Mouse (Mus musculus) kidney, postnatal 25 days (tissue): Measurements from ENCODE around the gene Fry.
A peak's percentile ranks its signal among the peaks of the same experiment; 100 is the strongest.

Experiments
- DNase-seq, 2 experiments: peaks; one replicate each; pipeline ENCODE4 v3.0.0; 2021; ENCODE audit warnings: mixed read lengths in 2 of 2

Fry gene

GRCm38 (mm10) chr5:150118455-150119241, at the start of gene Fry:
Gene Fry (plus strand): TSS chr5:150118645.
- DNase-seq: peak; percentile 88 to 94

GRCm38 (mm10) chr5:150070086-150070485, 48.4 kb upstream of the Fry start:
- peak in 1 of 2 experiments; percentile 23 for DNase-seq

DNA sequence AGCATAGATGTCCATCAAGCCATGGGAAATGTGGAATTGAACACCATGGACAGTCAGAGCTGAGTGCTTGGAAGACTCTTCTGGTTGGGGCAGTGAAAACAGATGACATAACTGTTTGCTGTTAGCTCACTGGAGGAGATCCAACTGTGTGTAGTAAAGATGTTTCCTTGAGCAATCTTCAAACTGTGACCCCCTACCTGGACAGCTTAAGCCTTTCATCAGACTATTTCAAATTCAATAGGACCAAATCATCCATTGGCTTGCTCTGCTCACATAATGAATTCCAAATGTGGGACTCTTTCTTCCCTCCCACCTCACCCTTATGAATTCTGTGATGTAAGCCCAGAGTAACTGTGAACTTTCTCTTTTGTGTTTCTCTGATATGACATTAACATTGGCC, 46.7 kb upstream of the Fry start:
- no peak for DNase-seq

DNA sequence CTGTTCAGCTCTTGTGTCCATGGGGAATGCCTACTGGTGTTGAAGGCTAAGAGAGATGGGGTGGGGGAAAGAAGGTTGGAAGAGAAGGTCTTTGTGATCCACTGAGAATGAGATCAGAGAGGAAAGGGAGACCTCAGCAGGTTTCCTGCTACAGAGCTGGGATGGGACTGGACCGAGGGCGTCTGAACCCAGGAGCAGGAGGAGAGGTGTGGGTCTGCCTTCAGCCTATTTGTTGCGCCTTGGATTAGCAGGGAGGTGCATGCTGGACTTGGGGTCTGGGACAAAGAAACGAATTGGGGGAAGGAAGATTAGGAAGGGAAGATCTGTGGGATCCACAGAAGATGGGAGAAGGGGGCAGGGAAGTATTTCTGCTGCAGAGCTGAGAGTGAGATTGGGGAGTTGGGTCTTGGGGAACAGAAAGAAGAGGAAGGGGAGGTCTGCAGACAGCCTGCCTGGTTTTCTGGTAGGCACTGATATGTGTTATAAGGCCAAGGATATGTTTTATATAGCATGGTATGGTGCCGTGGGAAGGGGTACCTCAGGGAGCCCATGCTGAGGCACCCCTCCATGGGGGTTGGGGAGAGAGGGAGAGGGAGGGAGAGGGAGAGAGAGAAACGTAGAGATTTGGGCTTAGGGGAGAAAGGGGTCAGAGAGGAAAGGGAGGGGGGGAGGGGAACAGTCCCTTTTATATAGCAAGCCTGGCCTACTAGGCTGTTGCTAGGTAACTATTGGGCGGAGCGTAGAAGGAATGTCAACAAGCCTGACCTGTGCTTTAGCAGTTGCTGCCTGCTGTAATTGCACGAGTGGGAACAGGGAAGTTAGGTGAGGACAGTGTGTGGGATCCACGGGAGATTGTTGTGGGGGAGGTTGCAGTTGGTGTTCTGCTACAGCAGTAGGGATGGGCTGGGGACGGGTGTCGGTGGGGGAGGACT, 38.3 kb upstream of the Fry start:
- no peak for DNase-seq

DNA sequence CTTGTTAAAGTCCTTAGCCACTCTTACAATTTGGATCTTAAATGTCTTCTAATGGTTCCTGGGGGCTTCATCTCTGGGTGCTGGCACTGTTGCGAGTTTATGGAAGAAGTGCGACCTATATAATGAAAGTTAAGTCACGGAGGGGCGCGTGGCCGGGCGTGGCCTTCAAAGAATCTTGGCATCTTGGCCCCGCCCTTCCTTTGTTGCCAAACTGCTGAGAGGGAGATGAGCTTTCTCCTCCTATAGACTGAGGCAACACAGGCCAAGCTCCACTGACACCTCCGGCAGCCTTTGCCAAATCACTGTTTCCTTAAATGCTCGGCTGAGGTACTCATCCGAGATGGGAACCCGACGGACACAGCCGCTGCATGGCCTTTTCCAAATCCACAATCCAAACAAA, 35.7 kb upstream of the Fry start:
- DNase-seq: peak in 1 of 2 experiments; percentile 28

- DNase-seq: peak in 1 of 2 experiments; percentile 44
Measured at GRCm38 (mm10) chr5:150083190-150083589, 35.3 kb upstream of the Fry start.

DNA sequence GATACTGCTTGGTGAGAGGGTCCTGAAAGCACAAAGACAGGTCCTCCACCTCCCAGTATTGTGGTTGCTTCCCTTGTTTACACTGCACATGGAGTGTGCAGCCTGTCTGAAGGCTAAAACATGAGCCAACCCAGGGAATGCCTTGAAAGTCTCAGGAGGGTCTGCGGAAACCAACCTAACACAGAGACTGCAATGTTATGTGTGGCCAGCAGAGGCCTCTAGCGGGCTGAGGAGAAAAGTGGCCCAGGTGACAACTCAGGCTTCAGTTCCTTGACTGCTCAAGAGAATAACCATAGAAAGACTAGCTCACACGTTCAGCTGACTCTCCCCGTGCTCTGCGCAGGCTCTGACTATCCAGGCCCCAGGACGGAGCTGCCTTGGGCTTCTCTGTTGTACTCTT, 20.8 kb upstream of the Fry start:
- peak in 1 of 2 experiments; percentile 50 for DNase-seq

DNA sequence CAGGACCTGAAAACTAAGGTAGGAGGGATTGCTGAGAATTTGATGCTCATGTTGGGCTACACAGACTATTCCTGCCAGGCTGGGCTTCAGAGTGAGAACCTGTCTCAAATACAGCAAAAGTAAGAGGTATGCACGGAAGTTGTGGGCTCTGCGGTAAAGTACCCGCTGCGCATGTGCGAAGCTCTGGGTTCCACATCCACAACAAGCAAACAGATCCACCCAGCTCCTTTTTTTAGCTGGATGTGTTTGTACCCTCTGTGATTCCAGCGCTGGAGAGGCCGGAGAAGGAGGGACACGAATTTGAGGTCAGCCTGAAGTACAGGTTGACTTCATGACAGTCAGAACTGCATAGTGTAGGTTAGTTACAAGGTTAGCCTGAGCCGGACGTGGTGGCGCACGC, 19.7 kb upstream of the Fry start:
- no peak for DNase-seq

- DNase-seq: no peak
Measured at GRCm38 (mm10) chr5:150101789-150102188, 16.7 kb upstream of the Fry start.

- no peak for DNase-seq
Measured at GRCm38 (mm10) chr5:150106358-150106757, 12.1 kb upstream of the Fry start.

GRCm38 (mm10) chr5:150111236-150111635, 7.2 kb upstream of the Fry start:
- DNase-seq: no peak

- peak in 1 of 2 experiments; percentile 14 for DNase-seq
Measured at GRCm38 (mm10) chr5:150114007-150114406, 4.4 kb upstream of the Fry start.

GRCm38 (mm10) chr5:150114778-150115177, 3.7 kb upstream of the Fry start:
- DNase-seq: no peak

- no peak for DNase-seq
Measured at GRCm38 (mm10) chr5:150115271-150116092, 3.0 kb upstream of the Fry start.

- DNase-seq: no peak
Measured at GRCm38 (mm10) chr5:150116216-150116905, 2.1 kb upstream of the Fry start.

DNA sequence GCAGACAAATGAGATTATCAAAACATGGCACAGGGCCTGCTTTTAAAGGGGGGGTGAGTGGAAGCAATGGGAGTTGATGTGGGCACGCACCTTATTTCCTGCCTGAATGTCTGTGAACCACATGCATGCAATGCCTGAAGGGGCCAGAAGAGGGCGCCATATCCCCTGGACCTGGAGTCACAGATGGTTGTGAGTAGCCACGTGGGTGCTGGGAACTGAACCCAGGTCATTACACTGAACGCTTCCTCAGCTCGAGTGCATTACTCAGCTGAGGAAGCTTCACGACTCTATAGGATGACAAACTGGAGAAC, 1.6 kb upstream of the Fry start:
- DNase-seq: peak in 1 of 2 experiments; percentile 7

- no peak for DNase-seq
Measured at GRCm38 (mm10) chr5:150118124-150118454, 356 bp upstream of the Fry start.

DNA sequence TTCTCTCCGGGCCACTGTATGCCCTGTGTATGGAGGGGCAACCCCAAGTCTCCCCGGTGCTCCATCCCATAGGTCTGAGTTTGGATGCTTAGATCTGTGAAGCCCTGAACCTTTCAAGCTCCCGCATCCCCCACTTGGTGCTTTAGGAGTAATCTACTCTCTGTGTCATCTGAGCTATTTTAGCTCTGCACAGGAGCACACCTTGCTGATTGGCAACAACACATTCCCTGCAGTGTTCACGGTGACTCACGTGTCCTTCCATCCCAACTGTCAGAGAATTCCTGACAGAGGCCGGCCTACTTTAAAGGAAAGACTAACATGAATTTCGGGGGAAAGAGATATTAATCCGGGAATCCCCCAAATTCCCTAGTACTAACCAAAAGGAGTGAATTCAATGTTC, 2.2 kb downstream of the Fry start:
- no peak for DNase-seq

GRCm38 (mm10) chr5:150122095-150122494, 3.6 kb downstream of the Fry start:
- no peak for DNase-seq

GRCm38 (mm10) chr5:150122571-150122970, 4.1 kb downstream of the Fry start:
- DNase-seq: no peak

- no peak for DNase-seq
Measured at GRCm38 (mm10) chr5:150125920-150126319, 7.5 kb downstream of the Fry start.

DNA sequence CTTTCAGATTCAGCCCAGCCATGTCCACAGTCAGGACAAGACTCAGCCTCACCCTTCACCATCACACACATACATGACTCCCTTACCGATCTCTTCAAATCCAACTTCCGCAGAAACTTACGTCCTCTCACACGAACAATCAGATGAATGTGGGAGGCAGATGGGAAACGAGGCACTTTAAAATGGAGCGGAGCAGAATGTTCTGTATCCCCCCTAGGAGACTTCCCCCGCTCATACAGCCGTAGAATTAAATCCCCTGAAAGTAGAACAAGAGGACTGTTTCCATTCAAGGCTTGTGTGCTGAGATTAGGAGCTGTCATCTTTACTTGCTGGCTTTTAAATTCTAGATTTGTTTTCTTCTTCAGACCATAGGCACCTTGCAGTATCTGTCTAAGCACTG, 10.0 kb downstream of the Fry start:
- DNase-seq: no peak

DNA sequence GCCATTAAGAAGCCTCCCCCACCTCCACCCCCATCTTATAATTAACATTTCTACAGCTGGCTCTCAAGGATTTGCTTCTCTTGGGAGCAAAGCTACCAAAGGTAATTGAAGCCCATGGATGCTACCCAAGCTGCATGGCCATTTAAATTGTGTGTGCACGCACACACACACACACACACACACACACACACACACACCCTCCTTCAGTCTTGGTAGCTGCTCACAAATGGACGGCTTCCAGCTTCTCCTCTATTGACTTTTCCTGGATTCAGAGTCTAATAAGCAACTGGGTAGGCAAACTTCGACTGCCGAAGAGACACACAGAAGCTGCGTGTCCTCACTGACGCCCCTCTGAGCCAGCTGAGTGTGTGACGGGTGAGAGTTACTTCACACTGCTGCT, 11.7 kb downstream of the Fry start:
- DNase-seq: no peak
